Mouse (Mus musculus): ENCODE measurements around the gene Gm20671.
"Not testable (repeated sequence)": the region's sequence is repeated elsewhere in the genome, so short reads cannot be mapped to it uniquely, and the experiment has no call there.

Gm20671 gene

GRCm38 (mm10) chr5:32827009-32827408 is at the start of gene Gm20671:
Gene Gm20671, minus strand, starts transcription at chr5:32827109.
- DNase-seq (ENCODE audit: extremely low spot score, low read depth, low spot score) = no peak

- no peak for DNase-seq (ENCODE audit: extremely low spot score, low read depth, low spot score)
These were observed 45.4 kb upstream of the Gm20671 start for GRCm38 (mm10) chr5:32872346-32872745.

GRCm38 (mm10) chr5:32869389-32870024 is 42.6 kb upstream of the Gm20671 start:
- DNase-seq (ENCODE audit: extremely low spot score, low read depth, low spot score) = no peak

- peak; percentile 54 for DNase-seq (ENCODE audit: extremely low spot score, low read depth, low spot score)
These were observed 36.6 kb upstream of the Gm20671 start, which contains the start of gene Depdc5 for GRCm38 (mm10) chr5:32863253-32864228. Gene Depdc5, plus strand, starts transcription at chr5:32863701.

- DNase-seq (ENCODE audit: extremely low spot score, low read depth, low spot score) = no peak
These were observed 35.7 kb upstream of the Gm20671 start for GRCm38 (mm10) chr5:32862469-32863132.

GRCm38 (mm10) chr5:32861082-32861481 is 34.2 kb upstream of the Gm20671 start:
- no peak for DNase-seq (ENCODE audit: extremely low spot score, low read depth, low spot score)

GRCm38 (mm10) chr5:32857781-32858220 is 30.9 kb upstream of the Gm20671 start:
- no peak for DNase-seq (ENCODE audit: extremely low spot score, low read depth, low spot score)

- not testable (repeated sequence) for DNase-seq (ENCODE audit: extremely low spot score, low read depth, low spot score)
These were observed 28.4 kb upstream of the Gm20671 start for GRCm38 (mm10) chr5:32855274-32855673.

GRCm38 (mm10) chr5:32854818-32855217 is 27.9 kb upstream of the Gm20671 start:
- no peak for DNase-seq (ENCODE audit: extremely low spot score, low read depth, low spot score)

GRCm38 (mm10) chr5:32853731-32854507 is 27.0 kb upstream of the Gm20671 start, which contains the start of gene Prr14l:
Gene Prr14l, minus strand, starts transcription at chr5:32854256.
- peak; percentile 62 for DNase-seq (ENCODE audit: extremely low spot score, low read depth, low spot score)

GRCm38 (mm10) chr5:32852026-32852425 is 25.1 kb upstream of the Gm20671 start:
- DNase-seq (ENCODE audit: extremely low spot score, low read depth, low spot score) = no peak

GRCm38 (mm10) chr5:32849580-32849979 is 22.7 kb upstream of the Gm20671 start:
- not testable (repeated sequence) for DNase-seq (ENCODE audit: extremely low spot score, low read depth, low spot score)

GRCm38 (mm10) chr5:32849178-32849577 is 22.3 kb upstream of the Gm20671 start:
- no peak for DNase-seq (ENCODE audit: extremely low spot score, low read depth, low spot score)

GRCm38 (mm10) chr5:32840029-32840428 is 13.1 kb upstream of the Gm20671 start:
- no peak for DNase-seq (ENCODE audit: extremely low spot score, low read depth, low spot score)

GRCm38 (mm10) chr5:32836976-32837375 is 10.1 kb upstream of the Gm20671 start:
- no peak for DNase-seq (ENCODE audit: extremely low spot score, low read depth, low spot score)

- no peak for DNase-seq (ENCODE audit: extremely low spot score, low read depth, low spot score)
These were observed 7.6 kb upstream of the Gm20671 start for GRCm38 (mm10) chr5:32834497-32834896.

- DNase-seq (ENCODE audit: extremely low spot score, low read depth, low spot score) = no peak
These were observed 3.1 kb upstream of the Gm20671 start for GRCm38 (mm10) chr5:32830054-32830453.

- DNase-seq (ENCODE audit: extremely low spot score, low read depth, low spot score) = not testable (repeated sequence)
These were observed 1.9 kb upstream of the Gm20671 start for GRCm38 (mm10) chr5:32828766-32829165.

GRCm38 (mm10) chr5:32820471-32820870 is 6.4 kb downstream of the Gm20671 start:
- DNase-seq (ENCODE audit: extremely low spot score, low read depth, low spot score) = no peak

- DNase-seq (ENCODE audit: extremely low spot score, low read depth, low spot score) = no peak
These were observed 11.5 kb downstream of the Gm20671 start for GRCm38 (mm10) chr5:32815396-32815795.

Measured in hindlimb bud, embryonic 11.5 days (tissue).